Mouse (Mus musculus): ENCODE measurements around the gene Foxn2.

DNA sequence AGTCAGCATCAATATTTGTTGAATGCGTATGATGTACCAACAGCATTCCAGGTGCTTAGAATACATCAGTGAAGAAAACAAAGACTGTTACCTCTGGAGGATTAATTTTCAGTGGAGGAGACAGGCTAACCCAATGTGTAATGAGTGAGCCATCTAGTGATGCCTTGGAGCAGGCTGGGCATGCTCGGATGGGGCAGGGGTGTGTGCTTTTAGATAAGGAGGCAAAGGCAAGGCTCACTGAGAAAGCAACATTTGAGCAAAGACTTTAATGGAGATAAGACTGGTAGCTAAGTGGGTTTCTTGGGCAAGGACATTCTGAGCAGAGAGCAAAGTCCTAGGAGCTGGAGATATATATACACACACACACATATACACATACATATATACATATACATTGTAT, 9.8 kb upstream of the Foxn2 start:
- no peak for TF ChIP-seq CTCF (IDR thresholded peaks at IDR 0.05; ENCODE audit: control insufficient read depth, insufficient read depth, insufficient read length)
- no peak for TF ChIP-seq USF1 (IDR thresholded peaks at IDR 0.05; ENCODE audit: low read depth)
- TF ChIP-seq CEBPB (IDR thresholded peaks at IDR 0.05; ENCODE audit: low read depth), result no peak
- no peak for TF ChIP-seq MAX (IDR thresholded peaks at IDR 0.05)
- no peak for TF ChIP-seq MYOD1 (IDR thresholded peaks at IDR 0.05; ENCODE audit: control insufficient read depth, insufficient read length, low read depth)
